Mouse (Mus musculus) megakaryocyte-erythroid progenitor cell, adult 5-6 weeks (primary cell): ENCODE data around the gene Rhbdl2. TPM values are rescaled to one million over a fixed set of nuclear protein-coding genes. Genes with fewer than 3 reads are reported as not detected.

Source experiments
- ATAC-seq: replicated peaks from 2 replicates; pipeline ENCODE4 v1.8.0; 2016; ENCODE audit warnings: mild to moderate bottlenecking, inconsistent platforms; ENCODE audit not compliant: severe bottlenecking, poor library complexity, low FRiP score, low TSS enrichment
- total RNA-seq, 2 experiments: library from RNA; stranded (forward) in 1 of 2; stranded (reverse) in 1 of 2; fragments of 200-1000, 215-1000 nt in 1 of 2; fragments of >200 nt in 1 of 2; fragmentation: Nextera tagmentation in 1 of 2; gene quantifications; 2 replicates each; pipeline ENCODE4 v1.2.3; 2014 to 2017

The Rhbdl2 gene
- total RNA-seq, 2 experiments from 2014 or later: not detected

GRCm38 (mm10) chr4:123810475-123811295, 23.0 kb downstream of the Rhbdl2 start:
- no peak for ATAC-seq

DNA sequence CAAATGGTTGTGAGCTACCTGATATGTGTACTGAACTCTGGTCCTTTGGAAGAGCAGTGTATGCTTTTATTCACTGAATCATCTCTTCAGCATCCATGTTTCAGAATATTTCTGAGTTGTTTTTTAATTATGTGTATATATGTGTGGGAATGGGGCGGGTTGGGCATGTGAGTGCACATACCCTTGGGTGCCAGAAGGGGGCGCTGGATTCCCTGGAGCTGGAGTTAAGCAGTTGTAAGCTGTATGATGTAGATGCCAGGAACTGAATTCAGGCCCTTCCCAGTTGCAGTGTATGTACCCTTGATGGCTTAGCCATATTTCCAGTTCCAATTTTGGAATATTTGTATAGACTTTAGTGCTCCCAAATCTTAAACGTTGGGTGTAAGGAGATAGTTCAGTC, 24.9 kb downstream of the Rhbdl2 start:
- no peak for ATAC-seq

- ATAC-seq: no peak
Observed at GRCm38 (mm10) chr4:123814030-123814501, 26.4 kb downstream of the Rhbdl2 start.

- ATAC-seq: no peak
Observed at GRCm38 (mm10) chr4:123819093-123819610, 31.5 kb downstream of the Rhbdl2 start.

DNA sequence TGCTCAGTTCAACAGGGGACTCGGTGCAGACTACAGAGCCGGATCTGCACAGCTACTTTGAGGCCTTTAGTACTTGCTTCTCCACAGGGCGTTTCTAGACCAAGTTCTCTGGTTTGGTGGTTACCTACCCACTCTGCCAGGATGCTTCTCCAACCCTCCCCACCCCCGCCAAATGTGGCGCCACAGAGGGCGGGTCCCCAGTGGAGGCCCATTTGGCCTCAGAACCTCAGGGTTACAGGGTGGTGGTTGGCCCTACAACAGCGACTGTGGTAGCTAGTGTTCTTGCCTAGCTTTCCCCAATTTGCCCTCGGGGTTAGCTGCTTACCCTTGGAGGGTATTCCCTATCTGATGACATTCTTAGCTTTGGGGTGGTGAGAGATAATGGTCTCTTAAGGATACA, 54.5 kb downstream of the Rhbdl2 start:
- ATAC-seq: no peak

DNA sequence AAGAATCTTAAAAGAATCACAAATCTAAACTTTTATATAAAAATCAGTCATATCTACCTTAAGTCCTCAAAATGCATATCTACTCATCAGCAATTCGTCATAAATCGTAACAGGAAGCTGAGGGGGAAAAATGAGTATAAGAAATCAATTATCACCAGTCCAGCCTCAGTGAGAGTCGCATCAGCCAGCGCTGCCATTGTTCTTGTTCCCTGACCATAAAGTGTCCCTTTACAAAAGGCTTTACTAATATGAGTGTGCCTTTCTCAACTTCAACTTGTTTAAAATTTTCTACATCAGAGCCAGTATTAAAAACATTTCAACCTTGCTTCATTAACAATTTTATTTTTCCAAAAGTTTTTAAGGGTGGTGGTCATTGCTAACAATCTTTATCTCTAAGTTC, 69.2 kb downstream of the Rhbdl2 start:
- no peak for ATAC-seq

DNA sequence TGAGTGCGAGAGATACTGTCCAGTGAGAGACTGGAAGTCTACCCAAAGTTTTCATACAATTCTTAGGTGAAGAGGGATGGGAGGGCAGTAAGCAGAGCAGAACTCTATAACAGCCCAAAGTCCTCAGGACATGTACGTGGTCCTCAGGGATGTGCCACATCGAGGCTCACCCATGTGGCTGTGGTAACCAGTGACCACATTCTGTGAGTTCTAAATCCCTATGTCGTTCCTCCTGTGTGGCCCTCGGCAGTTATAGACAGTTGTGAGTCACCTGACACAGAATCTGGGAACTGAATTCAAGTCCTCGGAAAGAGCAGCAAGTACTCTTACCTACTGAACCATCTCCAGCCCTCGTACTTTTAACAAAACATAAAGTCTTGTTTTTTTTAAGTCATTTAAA, 70.4 kb downstream of the Rhbdl2 start:
- ATAC-seq: no peak

DNA sequence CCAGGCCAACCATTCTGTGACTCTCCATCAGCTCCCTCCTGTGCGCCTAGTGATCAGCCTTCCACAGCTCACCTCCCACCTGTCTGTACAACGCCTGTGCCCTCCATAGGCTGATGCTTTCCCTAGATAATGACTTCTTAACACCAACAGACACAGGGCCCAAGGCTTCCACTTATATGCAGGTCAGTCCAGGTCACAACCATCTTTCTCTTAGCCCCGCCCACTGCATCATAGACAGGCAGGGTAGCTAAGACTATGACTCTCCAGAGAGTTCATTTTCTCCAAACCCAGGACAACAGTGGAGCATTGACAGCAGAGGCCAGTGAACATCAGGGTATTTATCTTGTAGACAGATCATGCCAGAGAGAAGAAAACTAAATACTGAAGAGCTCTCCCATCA, 71.7 kb downstream of the Rhbdl2 start, which contains the start of gene 4933427I04Rik:
TSS of gene 4933427I04Rik (plus strand) at position 301 of the 400 bp plus-strand sequence.
- no peak for ATAC-seq

DNA sequence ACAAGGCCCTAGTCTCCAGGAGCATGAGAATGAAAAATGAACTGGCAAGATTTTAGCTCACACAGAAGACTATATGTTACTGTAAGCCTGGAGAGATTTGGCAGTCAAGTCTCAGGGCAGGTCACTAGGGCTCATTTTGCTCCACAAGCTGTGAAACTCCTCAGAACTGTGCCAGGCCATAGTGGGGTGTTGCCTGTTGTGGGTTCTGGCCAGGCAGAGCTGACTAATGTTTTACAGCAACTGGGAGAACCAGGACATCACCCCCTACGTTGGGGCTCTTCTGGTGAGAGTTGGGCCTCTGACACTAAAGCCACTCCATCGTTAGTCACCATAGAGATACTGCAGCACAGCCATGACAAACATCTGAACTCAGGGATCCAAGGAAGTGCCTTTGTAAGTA, 72.1 kb downstream of the Rhbdl2 start:
- no peak for ATAC-seq

DNA sequence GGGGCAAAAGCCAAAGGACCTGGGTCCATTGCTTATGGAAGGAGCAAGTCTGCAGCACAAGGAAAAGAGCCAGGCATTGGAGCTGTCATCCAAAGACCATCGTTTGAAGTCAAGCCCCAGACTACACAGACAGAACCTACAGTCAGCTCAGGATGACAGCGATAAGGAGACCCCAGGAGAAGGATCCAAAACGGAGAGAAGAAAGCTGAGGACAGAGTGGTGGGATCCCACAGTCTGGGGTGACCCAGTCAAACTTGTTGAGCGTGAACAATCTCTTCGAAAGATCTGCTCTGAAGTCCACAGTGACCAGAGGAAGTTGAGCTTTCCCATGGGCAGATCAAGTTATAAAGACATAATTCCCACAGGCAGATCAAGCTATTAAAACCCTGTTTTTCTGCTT, 72.9 kb downstream of the Rhbdl2 start:
- no peak for ATAC-seq

Other genes starting within 250 kb of the Rhbdl2 start
- 101 and 139 TPM in 2 replicates for gene Macf1, start 103.5 kb upstream of the Rhbdl2 start, total RNA-seq (2014; fragmentation: Nextera tagmentation)
- gene Macf1, start 103.5 kb upstream of the Rhbdl2 start, total RNA-seq (2017): 111 and 173 TPM in 2 replicates
- gene Ndufs5, start 69.7 kb upstream of the Rhbdl2 start, total RNA-seq (2014; fragmentation: Nextera tagmentation): 163 and 168 TPM in 2 replicates
- 121 and 189 TPM in 2 replicates for gene Ndufs5, start 69.7 kb upstream of the Rhbdl2 start, total RNA-seq (2017)
- gene Akirin1, start 37.5 kb upstream of the Rhbdl2 start, total RNA-seq (2014; fragmentation: Nextera tagmentation): 27.4 and 34.6 TPM in 2 replicates
- gene Akirin1, start 37.5 kb upstream of the Rhbdl2 start, total RNA-seq (2017): 16.7 and 20.1 TPM in 2 replicates
- not detected in 2 replicates for gene 4933427I04Rik, start 71.8 kb downstream of the Rhbdl2 start, total RNA-seq (2014; fragmentation: Nextera tagmentation)
- gene 4933427I04Rik, start 71.8 kb downstream of the Rhbdl2 start, total RNA-seq (2017): not detected in 2 replicates
- gene Mycbp, start 117.0 kb downstream of the Rhbdl2 start, total RNA-seq (2014; fragmentation: Nextera tagmentation): 25.7 and 27.0 TPM in 2 replicates
- 24.6 and 30.2 TPM in 2 replicates for gene Mycbp, start 117.0 kb downstream of the Rhbdl2 start, total RNA-seq (2017)
- 28.4 and 45.4 TPM in 2 replicates for gene Rragc, start 129.6 kb downstream of the Rhbdl2 start, total RNA-seq (2014; fragmentation: Nextera tagmentation)
- 21.4 and 55.9 TPM in 2 replicates for gene Rragc, start 129.6 kb downstream of the Rhbdl2 start, total RNA-seq (2017)
- gene 4930535I16Rik, start 130.1 kb downstream of the Rhbdl2 start, total RNA-seq (2014; fragmentation: Nextera tagmentation): not detected in 2 replicates
- gene 4930535I16Rik, start 130.1 kb downstream of the Rhbdl2 start, total RNA-seq (2017): not detected in 2 replicates